Mouse (Mus musculus) cerebellum, postnatal 14 days (tissue): ENCODE measurements around the gene Atf6b.

ENCODE experiments used
- DNase-seq, 2 experiments: peaks; one replicate each; pipeline ENCODE4 v3.0.0; 2021; ENCODE audit warnings: mixed read lengths in 2 of 2

Gene Atf6b

GRCm38 (mm10) chr17:34700671-34701071 lies 53.7 kb downstream of the Atf6b start:
- peak in 1 of 2 experiments; percentile 36 for DNase-seq
